8 mouse cellular contexts compared by ENCODE assay signal in the genomic region with DNA sequence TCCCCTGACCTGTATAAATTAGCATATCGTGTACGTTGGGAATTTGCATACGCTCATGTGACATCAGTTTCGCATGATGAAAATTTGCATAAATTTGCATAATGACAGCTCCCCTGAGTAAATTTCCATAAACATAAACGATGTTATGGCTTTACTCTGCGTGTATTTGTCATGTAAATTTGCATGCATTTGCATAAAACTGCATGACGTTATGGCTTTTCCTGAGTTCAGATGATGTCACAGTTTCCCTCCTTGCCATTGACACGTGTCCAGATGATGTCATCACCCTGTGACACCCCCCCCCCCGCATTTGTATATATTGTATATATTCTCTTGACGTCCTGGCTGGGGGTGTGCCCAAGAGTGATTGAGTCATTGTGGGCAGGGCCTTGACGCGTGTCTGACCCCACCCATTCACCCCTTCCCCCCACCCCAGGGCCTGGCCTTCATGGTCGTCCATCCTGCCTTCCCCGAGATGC.
DNase-seq lines count a peak whose midpoint lies in the region; ATAC-seq and TF ChIP-seq lines count a peak whose summit lies in the region.

No protein-coding gene starts in this region.

- peak overlapping the region; percentile 88 for H3K27ac ChIP-seq in kidney, embryonic 16.5 days (ENCODE audit: low read length)
- no peak overlapping the region for H3K27ac ChIP-seq in forebrain, embryonic 10.5 days
- H3K27ac ChIP-seq in limb, embryonic 11.5 days (replicated peaks; ENCODE audit: low read depth, low read length): no peak overlapping the region
- peak overlapping the region; percentile 91 for H3K27ac ChIP-seq in neural tube, embryonic 15.5 days (replicated peaks)

- in situ Hi-C loops in Patski (cut with MboI; ENCODE audit: low pct_unique_long_range_greater_than_20kb): no loop called here

- H3K4me1 ChIP-seq in kidney, embryonic 16.5 days (ENCODE audit: insufficient read depth, low read length): no peaks in the 10 kb centered on the region
- peaks cover 4% of the 10 kb centered on the region; the same call in 1 of the 2 replicates for H3K4me1 ChIP-seq in forebrain, embryonic 10.5 days
- H3K4me1 ChIP-seq in limb, embryonic 11.5 days (ENCODE audit: control insufficient read depth, insufficient read depth, low read length): no peaks in the 10 kb centered on the region
- peaks cover 19% of the 10 kb centered on the region; the same call in 1 of the 2 replicates for H3K4me1 ChIP-seq in neural tube, embryonic 15.5 days

- peak overlapping the region; percentile 63; the same call in 1 of the 2 replicates for H3K9ac ChIP-seq in kidney, embryonic 16.5 days (replicated peaks; ENCODE audit: low read length)
- no peak overlapping the region; the same call in 1 of the 2 replicates for H3K9ac ChIP-seq in limb, embryonic 11.5 days (ENCODE audit: low read length)
- peak overlapping the region; percentile 56 for H3K9ac ChIP-seq in neural tube, embryonic 15.5 days (replicated peaks)

- CTCF ChIA-PET in Patski (lab: Charles Lee): no interaction called here

- no peaks in the 10 kb centered on the region for H3K27me3 ChIP-seq in kidney, embryonic 16.5 days (ENCODE audit: insufficient read depth, low read length)
- no peaks in the 10 kb centered on the region for H3K27me3 ChIP-seq in Patski
- no peaks in the 10 kb centered on the region for H3K27me3 ChIP-seq in forebrain, embryonic 10.5 days (ENCODE audit: poor library complexity, severe bottlenecking)
- no peaks in the 10 kb centered on the region for H3K27me3 ChIP-seq in limb, embryonic 11.5 days (ENCODE audit: control insufficient read depth, insufficient read depth, low read length)
- H3K27me3 ChIP-seq in neural tube, embryonic 15.5 days (replicated peaks): no peaks in the 10 kb centered on the region

- no peak for ATAC-seq in kidney, embryonic 16.5 days (ENCODE audit: low FRiP score, low TSS enrichment)
- no peak for ATAC-seq in Patski
- peak; percentile 8; the same call in 1 of the 2 replicates for ATAC-seq in limb, embryonic 11.5 days (ENCODE audit: insufficient number of reproducible peaks, low FRiP score, low TSS enrichment, low read depth)
- ATAC-seq in neural tube, embryonic 15.5 days (ENCODE audit: low FRiP score): peak; percentile 1; the same call in 1 of the 2 replicates

- peak overlapping the region; percentile 63 for H3K4me3 ChIP-seq in kidney, embryonic 16.5 days (ENCODE audit: low read length)
- H3K4me3 ChIP-seq in forebrain, embryonic 10.5 days: peak overlapping the region; percentile 59
- peak overlapping the region; percentile 51 for H3K4me3 ChIP-seq in limb, embryonic 11.5 days (ENCODE audit: low read depth, low read length)
- H3K4me3 ChIP-seq in neural tube, embryonic 15.5 days (replicated peaks): peak overlapping the region; percentile 62

- DNase-seq in kidney, adult 9 months: no peak
- peak; percentile 19 for DNase-seq in Patski (ENCODE audit: low read depth, low spot score)
- no peak for DNase-seq in forebrain, embryonic 10.5 days (ENCODE audit: extremely low spot score, low spot score)
- DNase-seq in limb, embryonic 11.5 days (ENCODE audit: low spot score): no peak
- DNase-seq in T-cell, adult 2 months (ENCODE audit: low spot score): no peak
- DNase-seq in c-Kit-positive CD71-positive TER-119-positive erythroid progenitor cells, embryonic 14.5 days (ENCODE audit: low spot score): no peak

- POLR2A ChIA-PET in Patski (lab: Charles Lee): interaction anchor here (1.0 kb wide), 1 partner anchor 73 kb away, joined by 3 read pairs; the partner anchor contains the start of gene Rab10

- H3K4me2 ChIP-seq in kidney, embryonic 16.5 days (replicated peaks; ENCODE audit: low read depth, low read length): peak overlapping the region; percentile 58
- peak overlapping the region; percentile 45; the same call in 1 of the 2 replicates for H3K4me2 ChIP-seq in limb, embryonic 11.5 days (ENCODE audit: low read depth, severe bottlenecking)
- peak overlapping the region; percentile 58 for H3K4me2 ChIP-seq in neural tube, embryonic 15.5 days

- no peak for TF ChIP-seq CTCF in Patski (IDR thresholded peaks at IDR 0.05)

- WGBS in kidney, embryonic 16.5 days: 68% methylated on average over 14 of the region's 14 CpGs
- 76% methylated on average over 14 of the region's 14 CpGs for WGBS in forebrain, embryonic 10.5 days
- 76% methylated on average over 14 of the region's 14 CpGs for WGBS in limb, embryonic 11.5 days
- 52% methylated on average over 14 of the region's 14 CpGs for WGBS in neural tube, embryonic 15.5 days

- peaks cover 36% of the 10 kb centered on the region for H3K36me3 ChIP-seq in kidney, embryonic 16.5 days (ENCODE audit: insufficient read depth, low read length)
- peaks cover 46% of the 10 kb centered on the region for H3K36me3 ChIP-seq in forebrain, embryonic 10.5 days (replicated peaks)
- H3K36me3 ChIP-seq in limb, embryonic 11.5 days (ENCODE audit: control insufficient read depth, insufficient read depth, low read length): peaks cover 27% of the 10 kb centered on the region
- H3K36me3 ChIP-seq in neural tube, embryonic 15.5 days: peaks cover 31% of the 10 kb centered on the region

- peaks cover 16% of the 10 kb centered on the region for H3K9me3 ChIP-seq in kidney, embryonic 16.5 days (ENCODE audit: low read length)
- H3K9me3 ChIP-seq in forebrain, embryonic 10.5 days: peaks cover 32% of the 10 kb centered on the region
- H3K9me3 ChIP-seq in limb, embryonic 11.5 days (ENCODE audit: control insufficient read depth, low read length): peaks cover 2% of the 10 kb centered on the region
- no peaks in the 10 kb centered on the region for H3K9me3 ChIP-seq in neural tube, embryonic 15.5 days (replicated peaks)

Comparison
In these comparisons a context has a peak if more than half of its experiments do, and no peak if none do; other contexts are left out.
1. ATAC-seq: peak in limb, embryonic 11.5 days (single experiment) and neural tube, embryonic 15.5 days (single experiment); none in kidney, embryonic 16.5 days (single experiment) and Patski (single experiment).
2. H3K27ac ChIP-seq: peak in kidney, embryonic 16.5 days (single experiment) and neural tube, embryonic 15.5 days (single experiment); none in forebrain, embryonic 10.5 days (single experiment) and limb, embryonic 11.5 days (single experiment).
3. Peak in every context shown above with its lines, with median percentiles within 50 percentile points of each other: H3K4me2 ChIP-seq and H3K4me3 ChIP-seq.